Mouse (Mus musculus) CH12.LX (cell line): ENCODE results near the gene Snrnp35. TPM values are rescaled to one million over a fixed set of nuclear protein-coding genes. Genes with fewer than 3 reads are reported as not detected.

Experiments used
- DNase-seq: peaks from one replicate; pipeline ENCODE4 v3.0.0-alpha.2; 2013; ENCODE audit errors: extremely low read depth
- H3K27ac ChIP-seq: 2 replicates; pipeline ENCODE4 v1.5.1; 2012; ENCODE audit warnings: low read depth, mild to moderate bottlenecking, control low read depth, moderate library complexity; ENCODE audit not compliant: insufficient read depth
- H3K27me3 ChIP-seq: replicated peaks from 2 replicates; pipeline ENCODE3; 2012; ENCODE audit warnings: inconsistent platforms
- H3K36me3 ChIP-seq, 2 experiments: replicated peaks in 1 of 2; 2 replicates each; pipeline versions ENCODE3 to v1.6.1; 2012; ENCODE audit warnings: inconsistent platforms in 1 of 2, low read length in 1 of 2, mild to moderate bottlenecking in 1 of 2, mixed read lengths in 1 of 2, moderate library complexity in 1 of 2; ENCODE audit not compliant: control insufficient read depth in 1 of 2, insufficient read depth in 1 of 2
- H3K4me1 ChIP-seq, 2 experiments: 2 replicates each; pipeline ENCODE4 v1.6.1; 2012; ENCODE audit warnings: inconsistent platforms in 1 of 2, moderate library complexity in 1 of 2; ENCODE audit not compliant: insufficient read depth in 2 of 2, control insufficient read depth in 1 of 2
- H3K4me2 ChIP-seq: 2 replicates; pipeline ENCODE4 v1.6.1; 2012; ENCODE audit warnings: low read depth, mild to moderate bottlenecking, control low read depth; ENCODE audit not compliant: poor library complexity, insufficient read depth, severe bottlenecking
- H3K4me3 ChIP-seq, 3 experiments: fragments of 150-350 bp in 1 of 3; sonication (generic) in 1 of 3; replicated peaks in 1 of 3; 2 replicates each; pipeline versions ENCODE3 to v1.5.1; 2011 to 2012; ENCODE audit warnings: low read depth in 2 of 3, low read length in 2 of 3, mild to moderate bottlenecking in 2 of 3, moderate library complexity in 2 of 3, control low read depth in 1 of 3, improper control_type of control experiment in 1 of 3, inconsistent platforms in 1 of 3, mixed read lengths in 1 of 3; ENCODE audit not compliant: poor library complexity in 1 of 3
- H3K79me2 ChIP-seq: replicated peaks from 2 replicates; pipeline ENCODE4 v1.6.1; 2012; ENCODE audit warnings: mild to moderate bottlenecking, moderate library complexity; ENCODE audit not compliant: control insufficient read depth, poor library complexity, insufficient read depth, severe bottlenecking; ENCODE audit errors: extremely low read depth
- H3K9ac ChIP-seq: 2 replicates; pipeline ENCODE4 v1.6.1; 2012; ENCODE audit warnings: low read depth, mild to moderate bottlenecking, control low read depth, moderate library complexity; ENCODE audit not compliant: insufficient read depth
- H3K9me3 ChIP-seq: replicated peaks from 2 replicates; pipeline ENCODE3; 2012; ENCODE audit warnings: low read length, inconsistent platforms, mixed read lengths
- CHD1 ChIP-seq: IDR thresholded peaks from 2 replicates; pipeline ENCODE4 v1.6.1; 2012; ENCODE audit warnings: low read depth, low read length, improper control_type of control experiment, inconsistent platforms
- ELF1 ChIP-seq: IDR thresholded peaks from 2 replicates; pipeline ENCODE4 v1.6.1; 2014; ENCODE audit warnings: low read depth, mild to moderate bottlenecking, inconsistent platforms, low read length, improper control_type of control experiment
- HCFC1 ChIP-seq: IDR thresholded peaks from 2 replicates; pipeline ENCODE4 v1.6.1; 2012; ENCODE audit warnings: low read depth, mild to moderate bottlenecking, inconsistent platforms, low read length, improper control_type of control experiment
- JUN ChIP-seq: IDR thresholded peaks from 2 replicates; pipeline ENCODE4 v1.6.1; 2011; ENCODE audit warnings: low read depth, mild to moderate bottlenecking, low read length, improper control_type of control experiment, moderate library complexity; ENCODE audit not compliant: insufficient read depth
- JUND ChIP-seq: conservative IDR thresholded peaks from 2 replicates; pipeline ENCODE4 v1.6.1; 2011; ENCODE audit warnings: low read depth, low read length, improper control_type of control experiment
- MAFK ChIP-seq: IDR thresholded peaks from 2 replicates; pipeline ENCODE4 v1.6.1; 2011; ENCODE audit warnings: low read length, improper control_type of control experiment; ENCODE audit not compliant: insufficient replicate concordance
- MEF2A ChIP-seq: IDR thresholded peaks from 2 replicates; pipeline ENCODE4 v1.6.1; 2014; ENCODE audit warnings: low read depth, mild to moderate bottlenecking, inconsistent platforms, low read length, improper control_type of control experiment, borderline replicate concordance
- MYC ChIP-seq: IDR thresholded peaks from 2 replicates; pipeline ENCODE4 v1.6.1; 2011; ENCODE audit warnings: low read depth, mild to moderate bottlenecking, improper control_type of control experiment, low read length
- NRF1 ChIP-seq: IDR thresholded peaks from 2 replicates; pipeline ENCODE4 v1.6.1; 2014; ENCODE audit warnings: low read depth, mild to moderate bottlenecking, inconsistent platforms, low read length, improper control_type of control experiment, moderate library complexity
- POLR2A ChIP-seq: IDR thresholded peaks from 2 replicates; pipeline ENCODE4 v1.6.1; 2011; ENCODE audit warnings: low read depth, mild to moderate bottlenecking, improper control_type of control experiment, low read length
- RAD21 ChIP-seq: IDR thresholded peaks from 2 replicates; pipeline ENCODE4 v1.6.1; 2011; ENCODE audit warnings: low read depth, mild to moderate bottlenecking, low read length, improper control_type of control experiment, moderate library complexity
- UBTF ChIP-seq: IDR thresholded peaks from 2 replicates; pipeline ENCODE4 v1.6.1; 2012; ENCODE audit warnings: low read depth, mild to moderate bottlenecking, inconsistent platforms, low read length, improper control_type of control experiment, moderate library complexity
- ZKSCAN1 ChIP-seq: IDR thresholded peaks from 2 replicates; pipeline ENCODE4 v1.6.1; 2012; ENCODE audit warnings: low read depth, inconsistent platforms, low read length, improper control_type of control experiment, borderline replicate concordance
- dilution Hi-C: fragments of 300-500 bp; cut with MboI; formaldehyde crosslinking; loops from 2 replicates; pipeline ENCODE4 v1.14.3; 2020; ENCODE audit warnings: low sequenced_read_pairs; ENCODE audit not compliant: extremely low pct_unique_long_range_greater_than_20kb, extremely low pct_ligation_motif_present
- in situ Hi-C: fragments of 300-500 bp; cut with MboI; formaldehyde crosslinking; loops from 3 replicates; pipeline ENCODE4 v1.14.3; 2019; ENCODE audit warnings: low sequenced_read_pairs, low pct_ligation_motif_present, low pct_unique_long_range_greater_than_20kb, mixed read lengths
- polyA plus RNA-seq: library from polyadenylated mRNA; unstranded; fragments of >175 nt; gene quantifications from 2 replicates; pipeline ENCODE4 v1.2.1, GENCODE M21; 2012; ENCODE audit warnings: low read depth; ENCODE audit not compliant: insufficient read length
- total RNA-seq, 2 experiments: library from RNA; depleted of rRNA; stranded (reverse); fragments of 300-350 nt in 1 of 2; fragments of >200 nt in 1 of 2; gene quantifications; 2 replicates each; pipeline ENCODE4 v1.2.3; 2012 to 2014

Snrnp35 gene
- total and polyA plus RNA-seq, 3 experiments: 13.9 to 29.0 (median 27.4) TPM

DNA sequence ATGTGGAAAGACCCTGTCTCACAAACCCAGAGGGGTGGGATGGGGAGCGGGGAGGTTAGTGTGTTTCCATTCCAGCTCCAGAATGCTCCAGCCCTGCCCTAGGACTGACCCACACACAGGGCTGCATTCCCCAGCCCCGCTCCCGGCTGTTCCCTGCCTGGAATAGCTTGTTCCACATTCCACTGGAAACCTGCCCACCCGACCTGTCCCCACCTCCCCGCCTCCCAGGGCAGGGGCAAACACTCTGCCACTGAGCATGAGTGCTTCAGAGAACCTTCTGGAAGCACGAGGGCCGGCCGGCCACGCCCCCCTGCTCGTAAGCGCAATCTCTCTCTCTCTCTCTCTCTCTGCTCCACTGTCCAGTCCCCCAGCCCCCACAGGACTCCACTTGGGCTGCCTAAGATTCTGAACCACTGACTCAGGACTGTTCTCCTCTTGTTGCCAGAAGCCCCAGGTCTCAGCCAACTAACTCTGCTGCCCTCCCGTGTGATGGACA, 26.9 kb downstream of the Snrnp35 start:
- no peak overlapping the region for H3K4me2 ChIP-seq
- H3K27me3 ChIP-seq: no peaks in the 10 kb centered on the region

DNA sequence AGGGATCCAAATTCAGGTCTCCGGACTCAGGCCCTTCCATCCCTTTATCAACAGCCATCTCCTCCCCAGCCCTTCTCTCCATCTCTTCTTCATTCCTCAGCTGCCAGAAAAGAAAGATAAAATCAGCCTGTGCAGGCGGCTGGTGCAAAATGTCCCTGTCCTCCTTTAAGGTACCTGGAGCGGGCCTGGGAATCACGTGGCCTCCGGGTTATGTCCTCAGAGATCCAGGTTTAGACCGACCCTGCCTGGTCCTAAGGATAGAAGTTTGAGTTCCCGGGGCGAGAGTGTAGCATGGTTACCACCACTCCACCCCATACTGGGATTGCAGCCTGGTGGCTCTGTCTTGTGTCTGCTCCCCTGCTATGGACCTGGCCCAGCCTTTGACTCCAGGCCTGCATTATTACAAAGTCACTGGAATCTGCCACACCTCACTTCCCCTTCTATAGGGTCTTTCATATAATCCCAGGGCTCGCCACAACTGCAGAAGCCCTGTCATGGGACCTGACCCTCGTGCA, 27.7 kb downstream of the Snrnp35 start:
- DNase-seq: no peak
- Histone ChIP-seq H3K4me1 (peaks cover 10 to 23% of the 10 kb centered on the region in 2 experiments), H3K36me3 (peaks cover 5 to 25% of the 10 kb centered on the region in 2 experiments), H3K79me2 (no peaks in the 10 kb centered on the region), H3K9me3 (no peaks in the 10 kb centered on the region), H3K9ac (no peak overlapping the region), H3K4me3 (no peak overlapping the region), H3K4me2 (no peak overlapping the region), H3K27ac (no peak overlapping the region), H3K27me3 (no peaks in the 10 kb centered on the region)
- in situ Hi-C loops (no loop called here), dilution Hi-C loops (no loop called here)
- TF ChIP-seq NRF1: no peak
- no peak for TF ChIP-seq ELF1

More for the DNA sequence above, 26.9 kb downstream of the Snrnp35 start:
- H3K27ac ChIP-seq: no peak overlapping the region
- TF ChIP-seq JUND (no peak), MYC (no peak), MAFK (no peak), HCFC1 (no peak), RAD21 (no peak), UBTF (no peak), ZKSCAN1 (no peak), JUN (no peak), MEF2A (no peak)
- H3K9ac ChIP-seq: no peak overlapping the region
- H3K9me3 ChIP-seq: no peaks in the 10 kb centered on the region
- dilution Hi-C loops (no loop called here), in situ Hi-C loops (no loop called here)
- peaks cover 5 to 21% of the 10 kb centered on the region in 2 experiments for H3K36me3 ChIP-seq
- no peak overlapping the region for H3K4me3 ChIP-seq
- peaks cover 10 to 19% of the 10 kb centered on the region in 2 experiments for H3K4me1 ChIP-seq
- H3K79me2 ChIP-seq: no peaks in the 10 kb centered on the region
- DNase-seq: no peak

GRCm38 (mm10) chr5:124515789-124516188, 32.9 kb downstream of the Snrnp35 start:
- in situ Hi-C loops (no loop called here), dilution Hi-C loops (no loop called here)
- Histone ChIP-seq H3K9me3 (peaks cover 4% of the 10 kb centered on the region), H3K27ac (no peak overlapping the region), H3K4me1 (peaks cover 7 to 14% of the 10 kb centered on the region in 2 experiments), H3K79me2 (no peaks in the 10 kb centered on the region), H3K4me3 (no peak overlapping the region), H3K36me3 (peaks cover 5 to 28% of the 10 kb centered on the region in 2 experiments), H3K27me3 (no peaks in the 10 kb centered on the region), H3K4me2 (no peak overlapping the region)
- no peak for DNase-seq
- TF ChIP-seq CHD1: no peak
- TF ChIP-seq POLR2A: no peak
- TF ChIP-seq, all 38 proteins: peak for 0
- H3K9ac ChIP-seq: no peak overlapping the region
